24 mouse cellular contexts compared by ENCODE assay signal in the genomic region with DNA sequence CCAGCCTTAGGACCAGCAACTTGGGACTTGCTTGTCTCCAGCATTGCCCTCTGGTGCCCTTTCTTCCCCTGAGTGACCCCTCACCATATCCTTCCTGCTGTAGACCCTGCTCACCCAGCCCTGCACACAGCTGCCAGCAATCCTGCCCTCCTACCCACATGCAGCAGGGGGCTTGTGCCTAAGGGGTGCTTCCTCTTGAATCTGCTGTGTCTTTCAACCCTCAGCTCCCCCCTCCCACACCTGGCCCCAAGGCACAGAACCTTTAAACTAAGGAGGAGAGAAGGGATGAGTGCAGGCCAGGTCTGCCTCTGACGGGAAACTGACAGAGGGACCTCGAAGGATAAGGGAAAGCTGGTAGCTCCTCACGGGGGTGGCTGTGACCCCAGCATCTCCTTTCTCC. TPM values are rescaled to one million over a fixed set of nuclear protein-coding genes. Genes with fewer than 3 reads are reported as not detected.
"Had no signal": no experiment of that assay in that cellular context is flagged by ENCODE, and none has a peak within 500 bp of the region (broad histone marks: within the 10 kb centered on the region; RNA-seq: fewer than 3 reads in every experiment).

No protein-coding gene starts in this region.

- DNase-seq: gastrocnemius, adult 2 months; gastrocnemius, postnatal 10 days; gastrocnemius, postnatal 25 days; heart, adult 18-20 months; heart, postnatal 10 days; heart, postnatal 4 days; kidney, adult 11 months; kidney, adult 2 months; kidney, adult 9 months; kidney, postnatal 14 days; kidney, postnatal 36 days; layer of hippocampus, adult 9-11 months; layer of hippocampus, postnatal 36 days; left cerebral cortex, postnatal 4 days had no signal

- H3K4me2 ChIP-seq: hindbrain, embryonic 12.5 days; hindbrain, embryonic 14.5 days; kidney, embryonic 15.5 days; limb, embryonic 13.5 days; limb, embryonic 15.5 days had no signal

- H3K9me3 ChIP-seq: hindbrain, embryonic 10.5 days; hindbrain, embryonic 12.5 days; kidney, embryonic 15.5 days; limb, embryonic 13.5 days; limb, embryonic 15.5 days had no signal

- ATAC-seq: hindbrain, embryonic 16.5 days; inflammation-experienced regulatory T-cells, adult 6 months; intestine, embryonic 16.5 days had no signal

- H3K27ac ChIP-seq: gastrocnemius, adult 2 months; hindbrain, embryonic 10.5 days; hindbrain, embryonic 12.5 days; hindbrain, embryonic 14.5 days; kidney, embryonic 15.5 days; kidney, postnatal 0 days; limb, embryonic 13.5 days; limb, embryonic 15.5 days had no signal

- H3K9ac ChIP-seq: hindbrain, embryonic 12.5 days; hindbrain, embryonic 14.5 days; kidney, embryonic 15.5 days; limb, embryonic 13.5 days; limb, embryonic 15.5 days had no signal

- H3K4me3 ChIP-seq: gastrocnemius, adult 2 months; hindbrain, embryonic 10.5 days; hindbrain, embryonic 12.5 days; kidney, embryonic 15.5 days; limb, embryonic 13.5 days; limb, embryonic 15.5 days had no signal

RNA-seq across cellular contexts. Expression of a gene that starts 24.3 kb away (rescaled TPM):
- polyA plus RNA-seq: inflammation-experienced regulatory T-cells, adult 6 months; kidney, embryonic 15.5 days; kidney, postnatal 0 days had no signal
